Mouse (Mus musculus) hindbrain, embryonic 15.5 days (tissue): ENCODE data around the gene Slc34a3. TPM values are rescaled to one million over a fixed set of nuclear protein-coding genes. Genes with fewer than 3 reads are reported as not detected.

ENCODE experiments used
- ATAC-seq: fragments of 200-750 bp; cut with Nextera tagmentation; 2 replicates; pipeline ENCODE4 v1.8.0; 2017; ENCODE audit warnings: low read depth, moderate number of reproducible peaks, moderate TSS enrichment; ENCODE audit not compliant: low FRiP score
- H3K27ac ChIP-seq: fragments of 300-500 bp; sonication (generic); replicated peaks from 2 replicates; pipeline ENCODE4 v1.5.1; 2015; ENCODE audit warnings: mild to moderate bottlenecking, inconsistent platforms
- H3K27me3 ChIP-seq: fragments of 300-500 bp; sonication (generic); 2 replicates; pipeline ENCODE4 v1.6.1; 2015; ENCODE audit warnings: control low read depth, inconsistent platforms
- H3K36me3 ChIP-seq: fragments of 300-500 bp; sonication (generic); 2 replicates; pipeline ENCODE4 v1.6.1; 2015; ENCODE audit warnings: control low read depth, inconsistent platforms
- H3K4me1 ChIP-seq: fragments of 300-500 bp; sonication (generic); replicated peaks from 2 replicates; pipeline ENCODE4 v1.6.1; 2015; ENCODE audit warnings: control low read depth, inconsistent platforms
- H3K4me2 ChIP-seq: fragments of 300-500 bp; sonication (generic); 2 replicates; pipeline ENCODE4 v1.6.1; 2015; ENCODE audit warnings: moderate library complexity, mild to moderate bottlenecking, inconsistent platforms
- H3K4me3 ChIP-seq: fragments of 300-500 bp; sonication (generic); 2 replicates; pipeline ENCODE4 v1.5.1; 2015; ENCODE audit warnings: mild to moderate bottlenecking, inconsistent platforms
- H3K9ac ChIP-seq: fragments of 300-500 bp; sonication (generic); 2 replicates; pipeline ENCODE4 v1.6.1; 2015; ENCODE audit warnings: inconsistent platforms
- H3K9me3 ChIP-seq: fragments of 300-500 bp; sonication (generic); 2 replicates; pipeline ENCODE4 v1.6.1; 2016; ENCODE audit warnings: control low read depth, inconsistent platforms
- WGBS: fragments of 180-500 bp; shearing (Covaris S2); methylation state at CpG from one replicate; pipeline ENCODE4 v1.1.7; 2015; 5-methylcytosine and 5-hydroxymethylcytosine counted together
- polyA plus RNA-seq: library from polyadenylated mRNA; unstranded; fragments of >200 nt; fragmentation: Nextera tagmentation; extraction: Ambion mirVana; gene quantifications from 2 replicates; pipeline ENCODE4 v1.2.1, GENCODE M21; 2015

Slc34a3 gene
- polyA plus RNA-seq, 1 experiment from 2014 or later: not detected

GRCm38 (mm10) chr2:25221331-25221772 is 12.8 kb downstream of the Slc34a3 start:
- H3K36me3 ChIP-seq: peaks cover 5% of the 10 kb centered on the region
- WGBS: 66% methylated on average over 5 of the region's 5 CpGs
- H3K4me2 ChIP-seq: no peak overlapping the region
- no peak overlapping the region for H3K4me3 ChIP-seq
- H3K9ac ChIP-seq: no peak overlapping the region
- H3K27me3 ChIP-seq: no peaks in the 10 kb centered on the region
- ATAC-seq: no peak
- no peak overlapping the region for H3K27ac ChIP-seq
- H3K4me1 ChIP-seq: peaks cover 18% of the 10 kb centered on the region
- H3K9me3 ChIP-seq: no peaks in the 10 kb centered on the region

DNA sequence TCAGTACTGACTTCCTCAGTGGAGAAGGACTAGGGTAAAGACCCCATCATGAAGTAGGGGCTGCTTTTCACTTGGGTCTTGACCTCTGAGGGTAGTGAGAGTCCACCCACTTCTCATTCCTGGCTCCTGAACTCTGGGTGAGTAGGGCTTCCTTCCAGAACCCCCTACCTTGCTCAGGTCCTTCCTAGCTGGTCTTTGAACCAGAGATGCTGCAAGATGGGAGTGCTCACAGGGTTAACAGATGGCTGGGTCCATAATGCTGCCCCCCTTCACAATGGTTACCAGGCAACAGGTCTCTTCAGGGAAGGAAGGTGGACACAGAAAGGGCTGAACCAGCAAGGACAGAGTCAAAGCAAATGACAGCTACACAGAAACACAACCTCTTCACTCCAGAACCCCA is 15.7 kb downstream of the Slc34a3 start, which contains the start of gene Fam166a:
TSS of gene Fam166a (plus strand) at position 301 of the 400 bp plus-strand sequence.
- no peak within 1 kb of the TSS for H3K27ac ChIP-seq
- peaks cover 5% of the 10 kb centered on the region for H3K36me3 ChIP-seq
- H3K9me3 ChIP-seq: no peaks in the 10 kb centered on the region
- peaks cover 6% of the 10 kb centered on the region for H3K4me1 ChIP-seq
- H3K27me3 ChIP-seq: 0 out of 2 replicates have a peak, but pooled peaks cover 3% of the 10 kb centered on the region
- no peak within 1 kb of the TSS for H3K9ac ChIP-seq
- no peak within 1 kb of the TSS for H3K4me2 ChIP-seq
- no peak for ATAC-seq
- H3K4me3 ChIP-seq: no peak within 1 kb of the TSS

DNA sequence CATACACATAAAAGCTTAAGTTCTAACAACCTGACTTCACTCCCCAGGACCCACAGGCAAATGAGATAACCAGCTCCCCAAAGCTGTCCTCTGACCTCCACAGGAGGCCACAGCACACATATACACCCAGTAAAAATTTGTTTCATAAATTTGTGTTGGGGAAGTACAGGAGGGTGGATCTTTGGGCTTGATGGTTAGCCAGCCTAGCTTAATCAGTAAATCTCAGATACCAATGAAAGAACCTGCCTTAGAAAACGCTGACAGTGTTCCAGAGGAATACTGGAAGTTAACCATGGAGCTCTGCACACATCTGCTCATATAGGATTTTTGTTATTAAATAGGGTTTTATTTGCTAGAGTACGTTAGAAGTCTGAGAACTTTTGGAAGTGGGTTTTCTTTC is 16.5 kb downstream of the Slc34a3 start:
- WGBS: 69% methylated on average over 2 of the region's 2 CpGs
- H3K4me1 ChIP-seq: no peaks in the 10 kb centered on the region
- no peak overlapping the region for H3K4me3 ChIP-seq

DNA sequence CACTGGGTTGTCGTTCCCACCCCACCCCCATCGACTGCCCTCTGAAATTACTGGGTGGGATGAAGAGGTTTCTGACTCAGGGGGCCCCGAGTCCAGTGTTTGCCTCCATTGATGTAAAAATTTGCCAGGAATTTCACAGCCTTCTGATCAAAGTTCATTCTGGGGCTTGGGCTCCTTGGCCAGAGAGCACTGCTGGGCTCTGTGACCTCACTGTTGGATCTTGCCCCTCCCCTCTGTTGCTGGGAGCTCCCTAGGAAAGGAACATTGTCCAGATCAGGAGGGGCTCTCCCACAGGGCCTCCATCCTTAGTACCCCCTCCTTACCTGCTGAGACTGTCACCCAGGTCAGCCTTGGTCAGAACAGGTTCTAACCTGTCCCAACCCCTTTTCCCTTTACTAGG is 19.7 kb downstream of the Slc34a3 start, which contains the start of gene Stpg3:
TSS of gene Stpg3 (minus strand) at position 194 of the 400 bp plus-strand sequence.
- 79% methylated on average over 3 of the region's 3 CpGs for WGBS
- Histone ChIP-seq H3K27me3 (0 out of 2 replicates have a peak, but pooled peaks cover 3% of the 10 kb centered on the region), H3K27ac (no peak within 1 kb of the TSS), H3K9me3 (no peaks in the 10 kb centered on the region), H3K4me1 (peaks cover 18% of the 10 kb centered on the region), H3K9ac (no peak within 1 kb of the TSS), H3K36me3 (no peaks in the 10 kb centered on the region), H3K4me2 (no peak within 1 kb of the TSS), H3K4me3 (no peak within 1 kb of the TSS)
- ATAC-seq: no peak

More for the DNA sequence above, 16.5 kb downstream of the Slc34a3 start:
- Histone ChIP-seq H3K4me2 (no peak overlapping the region), H3K27ac (no peak overlapping the region), H3K9me3 (no peaks in the 10 kb centered on the region), H3K36me3 (peaks cover 5% of the 10 kb centered on the region), H3K9ac (no peak overlapping the region), H3K27me3 (0 out of 2 replicates have a peak, but pooled peaks cover 3% of the 10 kb centered on the region)
- ATAC-seq: no peak

DNA sequence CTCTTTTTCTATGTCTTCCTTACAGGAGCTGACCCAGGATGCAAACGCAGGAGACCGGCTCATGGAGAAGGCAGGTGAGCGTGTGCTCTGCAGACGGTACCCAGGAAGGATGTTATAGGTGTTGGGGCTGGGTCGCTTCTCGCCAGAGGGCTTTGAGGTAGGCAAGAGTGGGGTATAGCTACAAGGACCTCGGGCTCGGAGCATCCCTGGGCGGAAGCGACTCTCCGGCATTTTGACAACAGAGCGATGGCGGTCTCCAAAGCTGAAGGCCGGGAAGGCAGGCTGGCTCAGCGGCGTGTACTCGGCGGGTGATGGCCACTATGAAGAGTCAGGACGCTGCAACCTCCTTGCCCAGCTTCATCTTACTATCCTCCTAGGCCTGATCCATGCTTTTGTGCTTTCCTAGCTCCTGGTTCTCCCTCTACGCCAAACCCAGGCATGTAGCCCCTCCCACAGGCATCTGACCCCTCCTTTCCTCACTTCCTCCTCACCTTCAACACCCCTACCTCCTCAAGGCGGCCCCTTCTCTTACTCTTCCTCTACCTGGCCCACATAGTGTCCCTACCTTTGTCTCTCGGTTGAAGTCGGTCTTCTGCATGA is 20.8 kb downstream of the Slc34a3 start:
- H3K4me1 ChIP-seq: peaks cover 27% of the 10 kb centered on the region
- no peak overlapping the region for H3K4me3 ChIP-seq
- no peak for ATAC-seq
- H3K36me3 ChIP-seq: no peaks in the 10 kb centered on the region
- no peaks in the 10 kb centered on the region for H3K9me3 ChIP-seq
- no peak overlapping the region for H3K4me2 ChIP-seq
- no peak overlapping the region for H3K9ac ChIP-seq
- 62% methylated on average over 23 of the region's 23 CpGs for WGBS
- 0 out of 2 replicates have a peak, but pooled peaks cover 3% of the 10 kb centered on the region for H3K27me3 ChIP-seq
- H3K27ac ChIP-seq: no peak overlapping the region

- under 1% methylated on average over 44 of the region's 44 CpGs for whole genome bisulfite sequencing
- Histone ChIP-seq H3K27me3 (0 out of 2 replicates have a peak, but pooled peaks cover 3% of the 10 kb centered on the region), H3K9me3 (no peaks in the 10 kb centered on the region), H3K36me3 (peaks cover 1% of the 10 kb centered on the region), H3K4me1 (peaks cover 42% of the 10 kb centered on the region), H3K4me2 (peak within 1 kb of the TSS; percentile 85), H3K9ac (peak within 1 kb of the TSS; percentile 80), H3K4me3 (peak within 1 kb of the TSS; percentile 78), H3K27ac (peak within 1 kb of the TSS; percentile 93)
- peak; percentile 93 for ATAC-seq
These were observed 23.0 kb downstream of the Slc34a3 start, which contains the start of gene Nelfb for GRCm38 (mm10) chr2:25211121-25211670. Gene Nelfb, minus strand, starts transcription at chr2:25211489.

DNA sequence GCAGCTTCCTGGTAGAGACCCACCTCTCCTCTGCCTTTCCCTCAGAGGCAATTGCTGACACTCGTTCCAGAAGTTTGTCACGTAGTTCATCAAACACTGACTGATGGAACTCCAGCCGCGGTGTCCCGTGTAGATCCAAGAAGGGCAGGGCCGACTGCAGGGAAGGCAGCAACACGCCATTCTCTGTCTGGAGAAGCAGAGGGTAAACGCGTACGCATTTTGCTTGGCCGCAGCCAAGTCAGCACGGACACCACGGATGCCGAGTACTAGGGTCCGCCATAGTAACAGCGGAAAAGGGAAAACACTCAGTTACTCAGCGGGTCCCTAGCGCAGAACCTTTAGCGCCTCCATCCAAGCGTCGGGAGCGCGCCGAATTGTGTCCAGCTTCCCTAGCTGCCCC is 23.5 kb downstream of the Slc34a3 start:
- Histone ChIP-seq H3K4me2 (peak overlapping the region; percentile 85), H3K9ac (peak overlapping the region; percentile 80), H3K36me3 (peaks cover 6% of the 10 kb centered on the region), H3K9me3 (no peaks in the 10 kb centered on the region), H3K27me3 (0 out of 2 replicates have a peak, but pooled peaks cover 3% of the 10 kb centered on the region), H3K4me3 (peak overlapping the region; percentile 78), H3K27ac (peak overlapping the region; percentile 93), H3K4me1 (peaks cover 42% of the 10 kb centered on the region)
- WGBS: 1% methylated on average over 24 of the region's 24 CpGs
- ATAC-seq: peak; percentile 36; the same call in 1 of the 2 replicates

- no peak for ATAC-seq
- Histone ChIP-seq H3K4me2 (no peak overlapping the region), H3K9ac (no peak overlapping the region), H3K4me3 (no peak overlapping the region), H3K9me3 (no peaks in the 10 kb centered on the region), H3K4me1 (peaks cover 42% of the 10 kb centered on the region), H3K27ac (no peak overlapping the region), H3K27me3 (no peaks in the 10 kb centered on the region), H3K36me3 (peaks cover 36% of the 10 kb centered on the region)
- WGBS: 92% methylated on average over 1 of the region's 1 CpGs
These were observed 26.6 kb downstream of the Slc34a3 start for GRCm38 (mm10) chr2:25207593-25207992.

DNA sequence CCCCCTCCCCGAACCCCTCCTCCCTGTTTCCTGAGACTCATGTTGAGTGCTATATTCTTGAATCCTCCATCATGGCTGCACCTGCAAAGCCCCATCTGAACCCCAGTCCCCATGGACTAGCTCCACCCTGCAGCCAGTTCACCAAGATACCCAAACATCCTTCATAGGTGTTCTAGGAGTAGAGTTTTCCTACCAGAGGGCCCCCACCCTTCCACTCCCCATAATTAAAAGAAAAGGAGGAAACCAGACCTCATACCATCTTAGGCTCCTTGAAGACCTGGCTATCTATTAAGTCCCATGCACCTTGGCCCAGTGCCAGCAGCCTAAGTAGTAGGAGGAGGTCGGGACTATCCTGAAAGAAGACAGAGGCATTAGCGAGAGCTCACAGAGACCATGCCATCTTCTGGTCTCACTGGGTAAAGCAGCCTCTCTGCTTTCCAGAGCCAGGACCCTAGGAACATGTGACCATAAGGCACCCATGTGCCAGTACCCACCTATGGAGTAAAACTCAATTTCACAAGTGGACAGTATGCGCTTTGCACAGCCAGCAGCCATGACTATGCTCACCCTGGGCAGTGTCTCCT is 30.4 kb downstream of the Slc34a3 start:
- ATAC-seq: peak; percentile 31; the same call in 1 of the 2 replicates
- Histone ChIP-seq H3K4me1 (peaks cover 19% of the 10 kb centered on the region), H3K27me3 (no peaks in the 10 kb centered on the region), H3K4me2 (no peak overlapping the region), H3K36me3 (peaks cover 63% of the 10 kb centered on the region), H3K27ac (no peak overlapping the region), H3K9ac (no peak overlapping the region), H3K4me3 (no peak overlapping the region), H3K9me3 (no peaks in the 10 kb centered on the region)
- 66% methylated on average over 4 of the region's 4 CpGs for WGBS

DNA sequence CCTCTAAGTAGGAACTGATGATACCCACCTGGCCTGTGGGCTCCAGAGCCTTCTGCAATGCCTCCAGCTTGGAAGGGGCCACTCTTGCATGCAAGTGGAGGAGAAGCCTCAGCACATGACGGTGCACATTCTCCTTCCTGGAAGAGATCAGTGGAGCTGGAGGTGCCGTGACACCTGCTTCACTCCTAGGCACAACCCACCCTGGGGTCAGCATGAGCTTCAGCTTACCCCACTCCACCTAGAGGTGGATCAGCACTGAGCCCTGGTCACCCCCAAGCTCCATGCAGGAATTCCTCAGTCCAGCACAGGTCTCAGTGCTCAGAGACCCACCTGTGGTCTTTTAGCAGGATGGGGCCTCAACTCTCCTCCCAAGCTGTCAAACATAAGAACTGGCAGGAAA is 33.5 kb downstream of the Slc34a3 start:
- 100% methylated on average over 2 of the region's 2 CpGs for WGBS
- ATAC-seq: no peak
- Histone ChIP-seq H3K27ac (no peak overlapping the region), H3K36me3 (peaks cover 57% of the 10 kb centered on the region), H3K27me3 (peaks cover 21% of the 10 kb centered on the region), H3K9ac (no peak overlapping the region), H3K9me3 (no peaks in the 10 kb centered on the region), H3K4me2 (no peak overlapping the region), H3K4me1 (no peaks in the 10 kb centered on the region), H3K4me3 (no peak overlapping the region)

- H3K4me3 ChIP-seq: no peak overlapping the region
- no peak for ATAC-seq
- no peaks in the 10 kb centered on the region for H3K9me3 ChIP-seq
- H3K9ac ChIP-seq: no peak overlapping the region
- no peak overlapping the region for H3K4me2 ChIP-seq
- no peak overlapping the region for H3K27ac ChIP-seq
- peaks cover 8% of the 10 kb centered on the region for H3K4me1 ChIP-seq
- peaks cover 31% of the 10 kb centered on the region for H3K36me3 ChIP-seq
- H3K27me3 ChIP-seq: peaks cover 37% of the 10 kb centered on the region
These were observed 36.2 kb downstream of the Slc34a3 start for GRCm38 (mm10) chr2:25197946-25198345.

DNA sequence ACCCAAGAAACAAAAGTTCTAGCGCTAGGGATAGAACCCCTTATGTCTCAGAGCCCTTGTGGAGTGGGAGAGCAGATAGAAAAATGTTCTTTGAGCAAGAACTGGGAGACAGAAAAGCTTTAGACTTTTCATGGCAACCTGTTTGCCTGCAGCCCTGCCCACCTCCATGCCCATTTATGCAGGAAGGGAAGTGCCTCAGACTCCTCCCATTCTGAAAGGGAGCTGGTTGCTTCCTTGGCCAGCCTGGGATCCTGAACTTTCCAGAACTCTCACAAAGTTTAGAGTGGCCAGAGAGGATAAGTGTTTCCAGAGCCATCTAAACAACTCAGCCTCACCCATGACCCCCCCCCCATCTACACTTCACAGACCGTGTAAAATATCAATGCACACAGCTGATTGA is 37.0 kb downstream of the Slc34a3 start:
- Histone ChIP-seq H3K27ac (no peak overlapping the region), H3K36me3 (peaks cover 23% of the 10 kb centered on the region), H3K4me2 (no peak overlapping the region), H3K4me3 (no peak overlapping the region), H3K27me3 (peaks cover 37% of the 10 kb centered on the region), H3K9ac (no peak overlapping the region), H3K4me1 (peaks cover 8% of the 10 kb centered on the region), H3K9me3 (no peaks in the 10 kb centered on the region)
- no peak for ATAC-seq
- WGBS: 28% methylated on average over 2 of the region's 2 CpGs
